Mouse (Mus musculus) heart, embryonic 15.5 days (tissue): Measurements from ENCODE around the gene Ppp1r9a. TPM values are rescaled to one million over a fixed set of nuclear protein-coding genes. Genes with fewer than 3 reads are reported as not detected.

Source experiments
- ATAC-seq: fragments of 200-750 bp; cut with Nextera tagmentation; replicated peaks from 2 replicates; pipeline ENCODE4 v1.8.0; 2017; ENCODE audit warnings: low read depth, moderate TSS enrichment; ENCODE audit not compliant: insufficient number of reproducible peaks, insufficient read depth, low FRiP score
- H3K27ac ChIP-seq: fragments of 300-500 bp; sonication (generic); 2 replicates; pipeline ENCODE4 v1.5.1; 2015; ENCODE audit warnings: mild to moderate bottlenecking, inconsistent platforms
- H3K27me3 ChIP-seq: fragments of 300-500 bp; sonication (generic); 2 replicates; pipeline ENCODE4 v1.6.1; 2015; ENCODE audit warnings: inconsistent platforms
- H3K36me3 ChIP-seq: fragments of 300-500 bp; sonication (generic); 2 replicates; pipeline ENCODE4 v1.6.1; 2015; ENCODE audit warnings: mild to moderate bottlenecking, inconsistent platforms
- H3K4me1 ChIP-seq: fragments of 300-500 bp; sonication (generic); replicated peaks from 2 replicates; pipeline ENCODE4 v1.6.1; 2015; ENCODE audit warnings: inconsistent platforms
- H3K4me2 ChIP-seq: fragments of 300-500 bp; sonication (generic); 2 replicates; pipeline ENCODE4 v1.6.1; 2015; ENCODE audit warnings: inconsistent platforms, mild to moderate bottlenecking, moderate library complexity
- H3K4me3 ChIP-seq: fragments of 300-500 bp; sonication (generic); 2 replicates; pipeline ENCODE4 v1.5.1; 2015; ENCODE audit warnings: mild to moderate bottlenecking, inconsistent platforms
- H3K9ac ChIP-seq: fragments of 300-500 bp; sonication (generic); 2 replicates; pipeline ENCODE4 v1.6.1; 2015; ENCODE audit warnings: mild to moderate bottlenecking, inconsistent platforms
- H3K9me3 ChIP-seq: fragments of 300-500 bp; sonication (generic); replicated peaks from 2 replicates; pipeline ENCODE4 v1.6.1; 2016; ENCODE audit warnings: inconsistent platforms
- WGBS: fragments of 180-500 bp; shearing (Covaris S2); methylation state at CpG from one replicate; pipeline ENCODE4 v1.1.7; 2015; ENCODE audit warnings: mixed read lengths; 5-methylcytosine and 5-hydroxymethylcytosine counted together
- polyA plus RNA-seq: library from polyadenylated mRNA; unstranded; fragments of >200 nt; fragmentation: Nextera tagmentation; extraction: Ambion mirVana; gene quantifications from 2 replicates; pipeline ENCODE4 v1.2.1, GENCODE M21; 2015

Gene Ppp1r9a
- polyA plus RNA-seq, 1 experiment from 2014 or later = 13.5 TPM

- 70% methylated on average over 7 of the region's 7 CpGs for WGBS
- no peak overlapping the region for H3K4me2 ChIP-seq
Observed at GRCm38 (mm10) chr6:5186229-5186950, 283.7 kb downstream of the Ppp1r9a start.

GRCm38 (mm10) chr6:5187586-5187985 lies 284.9 kb downstream of the Ppp1r9a start:
- H3K4me3 ChIP-seq = no peak overlapping the region
- no peak overlapping the region for H3K4me2 ChIP-seq
- peaks cover 6% of the 10 kb centered on the region; the same call in 1 of the 2 replicates for H3K4me1 ChIP-seq
- WGBS = 85% methylated on average over 6 of the region's 6 CpGs
- no peak overlapping the region for H3K9ac ChIP-seq
- no peak overlapping the region for H3K27ac ChIP-seq
- no peak for ATAC-seq
- H3K27me3 ChIP-seq = no peaks in the 10 kb centered on the region
- H3K36me3 ChIP-seq = no peaks in the 10 kb centered on the region
- H3K9me3 ChIP-seq = no peaks in the 10 kb centered on the region

More at GRCm38 (mm10) chr6:5186229-5186950, 283.7 kb downstream of the Ppp1r9a start:
- H3K4me3 ChIP-seq = no peak overlapping the region
- no peak overlapping the region for H3K27ac ChIP-seq
- no peaks in the 10 kb centered on the region for H3K9me3 ChIP-seq
- ATAC-seq = no peak
- H3K36me3 ChIP-seq = no peaks in the 10 kb centered on the region
- peaks cover 6% of the 10 kb centered on the region; the same call in 1 of the 2 replicates for H3K4me1 ChIP-seq
- H3K9ac ChIP-seq = no peak overlapping the region
- H3K27me3 ChIP-seq = no peaks in the 10 kb centered on the region

- Histone ChIP-seq H3K36me3 (no peaks in the 10 kb centered on the region), H3K4me2 (no peak overlapping the region), H3K27ac (no peak overlapping the region), H3K4me1 (peaks cover 6% of the 10 kb centered on the region; the same call in 1 of the 2 replicates), H3K9me3 (no peaks in the 10 kb centered on the region), H3K27me3 (no peaks in the 10 kb centered on the region), H3K4me3 (no peak overlapping the region), H3K9ac (no peak overlapping the region)
- WGBS = 78% methylated on average over 5 of the region's 5 CpGs
- ATAC-seq = no peak
Observed at GRCm38 (mm10) chr6:5188036-5188435, 285.3 kb downstream of the Ppp1r9a start.

DNA sequence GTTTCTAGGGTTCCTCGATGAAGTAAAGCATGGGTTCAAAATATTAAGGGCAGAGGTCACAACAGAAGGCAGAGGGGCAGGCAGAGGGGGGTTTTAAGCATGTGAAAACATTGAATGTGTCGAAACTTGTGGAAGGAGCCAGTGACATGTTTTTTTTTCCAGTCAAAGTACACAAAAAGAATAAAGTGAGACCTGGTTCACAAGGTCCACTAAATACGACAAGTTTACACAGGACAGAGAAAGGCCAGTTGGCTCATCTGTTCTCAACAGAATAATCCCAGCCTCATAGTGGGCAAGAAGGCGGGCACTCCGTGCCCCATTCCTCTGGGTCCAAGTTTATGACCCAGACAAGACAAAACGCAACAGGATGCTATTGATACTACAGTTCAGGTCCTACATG lies 286.2 kb downstream of the Ppp1r9a start:
- Histone ChIP-seq H3K36me3 (no peaks in the 10 kb centered on the region), H3K9me3 (no peaks in the 10 kb centered on the region), H3K4me2 (no peak overlapping the region), H3K9ac (no peak overlapping the region), H3K27me3 (no peaks in the 10 kb centered on the region), H3K4me1 (peaks cover 6% of the 10 kb centered on the region; the same call in 1 of the 2 replicates), H3K27ac (no peak overlapping the region), H3K4me3 (no peak overlapping the region)
- no peak for ATAC-seq
- WGBS = 74% methylated on average over 6 of the region's 6 CpGs

- no peaks in the 10 kb centered on the region for H3K27me3 ChIP-seq
- peaks cover 6% of the 10 kb centered on the region; the same call in 1 of the 2 replicates for H3K4me1 ChIP-seq
- no peaks in the 10 kb centered on the region for H3K36me3 ChIP-seq
- ATAC-seq = no peak
- H3K4me2 ChIP-seq = no peak overlapping the region
- no peaks in the 10 kb centered on the region for H3K9me3 ChIP-seq
- H3K27ac ChIP-seq = no peak overlapping the region
- WGBS = 28% methylated on average over 4 of the region's 4 CpGs
- H3K4me3 ChIP-seq = no peak overlapping the region
- no peak overlapping the region for H3K9ac ChIP-seq
Observed at GRCm38 (mm10) chr6:5189507-5189906, 286.8 kb downstream of the Ppp1r9a start.

GRCm38 (mm10) chr6:5190761-5191160 lies 288.0 kb downstream of the Ppp1r9a start:
- Histone ChIP-seq H3K4me2 (no peak overlapping the region), H3K27ac (no peak overlapping the region), H3K4me3 (no peak overlapping the region), H3K9ac (no peak overlapping the region), H3K9me3 (no peaks in the 10 kb centered on the region), H3K4me1 (peaks cover 6% of the 10 kb centered on the region; the same call in 1 of the 2 replicates), H3K36me3 (no peaks in the 10 kb centered on the region), H3K27me3 (no peaks in the 10 kb centered on the region; the same call in 1 of the 2 replicates)
- ATAC-seq = no peak
- WGBS = 76% methylated on average over 4 of the region's 4 CpGs

DNA sequence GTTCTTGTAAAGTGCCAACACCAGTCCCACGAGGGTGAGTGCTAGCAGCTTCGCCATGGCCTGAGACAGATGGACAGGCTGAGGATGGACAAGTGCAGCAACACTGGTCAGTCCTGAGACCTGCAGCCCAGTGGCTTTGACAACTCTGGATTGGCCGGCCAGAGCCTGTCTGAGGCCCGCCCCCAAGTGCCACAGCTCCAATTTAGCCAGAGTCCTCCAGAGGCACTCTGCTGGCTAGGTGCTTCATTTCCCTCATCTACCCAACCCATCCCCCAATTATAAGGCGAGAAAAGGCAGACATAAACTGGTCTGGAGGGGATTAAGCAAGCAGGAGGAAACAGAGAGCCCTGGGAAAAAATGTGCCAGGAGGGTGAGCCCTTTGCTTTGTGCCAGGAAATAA lies 291.0 kb downstream of the Ppp1r9a start, which contains the start of gene Pon1:
Pon1 (minus strand) TSS at position 254 of the 400 bp plus-strand sequence.
- no peak for ATAC-seq
- WGBS = 32% methylated on average over 5 of the region's 5 CpGs
- no peak within 1 kb of the TSS for H3K9ac ChIP-seq
- H3K4me2 ChIP-seq = no peak within 1 kb of the TSS
- H3K9me3 ChIP-seq = no peaks in the 10 kb centered on the region
- H3K27me3 ChIP-seq = no peaks in the 10 kb centered on the region; the same call in 1 of the 2 replicates
- H3K4me3 ChIP-seq = no peak within 1 kb of the TSS
- no peaks in the 10 kb centered on the region for H3K36me3 ChIP-seq
- H3K4me1 ChIP-seq = peaks cover 6% of the 10 kb centered on the region; the same call in 1 of the 2 replicates
- no peak within 1 kb of the TSS for H3K27ac ChIP-seq

DNA sequence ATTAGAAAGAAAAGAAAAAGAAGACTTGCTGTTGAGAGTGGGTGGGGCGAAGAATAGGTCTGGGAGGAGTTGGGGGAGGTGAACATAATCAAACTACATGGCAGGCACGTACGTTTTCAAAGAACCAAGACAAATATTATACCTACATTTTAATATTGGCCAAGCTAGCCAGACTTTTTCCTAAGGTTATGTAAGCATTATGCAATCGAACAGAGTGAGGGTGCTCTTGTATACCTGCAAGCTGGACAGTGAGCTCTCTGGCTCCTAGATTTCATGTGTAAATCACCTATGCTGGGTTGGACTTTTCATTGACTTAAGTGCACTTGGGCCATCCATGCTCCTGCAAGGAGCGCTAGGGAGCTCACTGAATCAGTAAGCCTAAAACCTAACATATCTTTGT lies 295.9 kb downstream of the Ppp1r9a start:
- no peaks in the 10 kb centered on the region for H3K36me3 ChIP-seq
- no peak overlapping the region for H3K4me3 ChIP-seq
- no peak overlapping the region for H3K27ac ChIP-seq
- H3K9me3 ChIP-seq = no peaks in the 10 kb centered on the region
- H3K4me2 ChIP-seq = no peak overlapping the region
- no peak for ATAC-seq
- 84% methylated on average over 5 of the region's 5 CpGs for WGBS
- H3K9ac ChIP-seq = no peak overlapping the region
- no peaks in the 10 kb centered on the region; the same call in 1 of the 2 replicates for H3K27me3 ChIP-seq
- H3K4me1 ChIP-seq = no peaks in the 10 kb centered on the region

DNA sequence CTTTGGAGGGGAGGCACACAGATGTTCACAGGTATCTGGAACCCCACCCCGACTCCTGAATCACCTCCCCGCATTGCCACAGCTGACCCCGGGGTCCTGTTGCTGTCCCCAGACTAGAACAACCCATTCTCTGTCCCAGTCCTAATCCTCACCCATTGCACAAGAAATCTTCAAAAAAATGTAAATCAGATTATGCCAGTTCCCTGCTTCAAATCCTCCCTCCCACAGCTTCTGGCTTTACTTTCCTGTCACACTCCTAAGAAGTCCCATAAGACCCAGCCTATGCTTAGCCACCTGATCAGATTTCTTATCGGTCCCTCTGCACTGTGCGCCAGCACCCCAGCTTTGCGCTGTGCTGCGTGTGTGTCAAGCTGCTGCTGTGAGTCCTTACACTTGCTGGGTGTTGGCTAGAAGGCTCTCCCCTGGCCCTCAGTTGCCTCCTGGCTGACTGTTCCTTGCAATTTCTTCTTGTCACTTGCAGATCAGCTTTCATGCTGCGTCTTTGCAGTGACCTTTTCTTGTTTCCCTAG lies 296.7 kb downstream of the Ppp1r9a start:
- Histone ChIP-seq H3K4me2 (no peak overlapping the region), H3K27ac (no peak overlapping the region), H3K36me3 (no peaks in the 10 kb centered on the region), H3K4me3 (no peak overlapping the region), H3K4me1 (no peaks in the 10 kb centered on the region), H3K9ac (no peak overlapping the region), H3K9me3 (no peaks in the 10 kb centered on the region), H3K27me3 (no peaks in the 10 kb centered on the region; the same call in 1 of the 2 replicates)
- ATAC-seq = no peak
- 82% methylated on average over 8 of the region's 8 CpGs for WGBS

GRCm38 (mm10) chr6:5199916-5200315 lies 297.2 kb downstream of the Ppp1r9a start:
- no peaks in the 10 kb centered on the region; the same call in 1 of the 2 replicates for H3K27me3 ChIP-seq
- H3K4me1 ChIP-seq = no peaks in the 10 kb centered on the region
- H3K4me2 ChIP-seq = no peak overlapping the region
- H3K36me3 ChIP-seq = no peaks in the 10 kb centered on the region
- H3K9ac ChIP-seq = no peak overlapping the region
- H3K9me3 ChIP-seq = no peaks in the 10 kb centered on the region
- no peak for ATAC-seq
- WGBS = 78% methylated on average over 3 of the region's 3 CpGs
- no peak overlapping the region for H3K27ac ChIP-seq
- no peak overlapping the region for H3K4me3 ChIP-seq

DNA sequence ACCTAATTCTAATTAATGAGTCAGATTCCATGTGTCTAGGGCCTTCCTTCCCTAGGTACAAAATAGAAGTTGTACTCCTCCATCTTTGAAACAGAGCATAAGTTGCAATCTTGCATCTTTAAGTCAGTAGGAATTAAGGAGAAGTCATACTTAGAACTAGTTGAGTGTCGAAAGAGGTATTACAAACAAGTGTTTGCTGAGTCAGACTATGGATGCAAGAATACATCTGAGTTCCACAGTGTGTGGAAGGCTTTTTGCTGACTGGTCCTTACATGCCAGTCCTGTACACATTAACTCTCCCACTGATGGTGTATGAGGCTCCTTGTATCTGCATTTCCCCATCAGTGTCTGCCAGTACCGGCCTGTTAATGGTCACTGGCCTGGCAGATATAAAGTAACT lies 305.1 kb downstream of the Ppp1r9a start:
- H3K4me3 ChIP-seq = no peak overlapping the region
- H3K27ac ChIP-seq = no peak overlapping the region
- H3K4me1 ChIP-seq = no peaks in the 10 kb centered on the region
- H3K27me3 ChIP-seq = no peaks in the 10 kb centered on the region
- no peak overlapping the region for H3K9ac ChIP-seq
- no peak overlapping the region for H3K4me2 ChIP-seq
- no peak for ATAC-seq
- no peaks in the 10 kb centered on the region for H3K36me3 ChIP-seq
- 66% methylated on average over 2 of the region's 2 CpGs for WGBS
- H3K9me3 ChIP-seq = no peaks in the 10 kb centered on the region
